Mouse (Mus musculus): ENCODE measurements around the gene Hp.

The Hp gene

DNA sequence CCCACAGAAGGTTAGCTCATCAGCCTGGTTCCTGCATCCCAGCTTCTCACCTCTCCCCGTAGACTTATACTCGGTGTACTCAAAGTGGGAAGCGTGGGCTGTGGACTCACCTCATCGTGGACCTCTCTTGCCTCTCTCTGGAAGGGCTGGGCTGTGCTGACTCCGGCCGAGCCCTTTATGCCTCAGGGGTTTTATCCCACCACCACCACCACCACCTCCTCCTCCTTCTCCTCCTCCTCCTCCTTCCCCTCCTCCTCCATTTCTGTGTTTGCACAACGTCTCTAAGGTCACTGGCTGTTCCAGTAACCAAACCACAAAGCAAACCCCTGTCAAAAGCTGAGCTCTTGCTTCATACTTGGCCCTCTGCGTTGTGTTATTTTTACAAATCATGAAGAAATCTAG lies at the start of gene Hp:
Gene Hp (minus strand): TSS at position 273 of the 402 bp plus-strand sequence.
- DNase-seq = no peak

DNA sequence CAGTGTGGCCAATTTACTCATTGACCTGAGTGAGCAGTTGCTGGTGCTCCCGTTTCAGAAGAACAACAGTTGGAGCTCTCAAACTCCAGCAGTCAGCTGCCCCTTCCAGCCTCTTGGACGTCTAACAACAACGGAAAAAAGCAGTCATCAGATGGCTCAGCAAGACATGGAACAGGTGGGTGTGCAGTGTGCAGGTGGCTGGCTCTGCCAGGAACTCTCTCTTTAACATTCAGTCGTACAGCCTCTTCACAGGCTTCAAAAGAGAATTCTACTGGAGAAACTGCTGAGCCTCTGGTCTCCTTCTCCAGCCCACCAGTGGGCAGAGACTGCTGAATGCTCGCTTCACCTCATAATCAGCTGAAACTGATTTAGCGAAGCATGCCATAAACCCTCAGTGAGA lies 49.7 kb upstream of the Hp start:
- DNase-seq = peak; percentile 25

DNA sequence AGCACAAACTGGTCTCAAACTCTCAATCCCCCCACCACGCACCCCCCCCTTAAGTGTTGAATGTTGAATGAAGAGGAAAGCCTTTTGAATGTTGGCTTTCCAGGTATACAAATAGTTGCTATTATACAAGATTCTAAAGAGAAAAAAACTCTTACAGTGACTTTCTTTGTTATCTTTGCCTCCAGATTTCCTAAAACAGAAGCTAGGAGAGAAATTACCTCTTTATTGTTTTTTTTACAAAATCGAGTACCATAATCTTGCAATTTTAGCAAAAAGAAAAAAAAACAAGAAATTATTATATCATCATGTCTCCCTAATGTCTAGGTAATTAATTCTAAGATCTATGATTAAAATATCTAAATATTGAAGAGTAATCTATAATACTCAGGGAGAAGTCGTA lies 36.6 kb upstream of the Hp start:
- DNase-seq = no peak

DNA sequence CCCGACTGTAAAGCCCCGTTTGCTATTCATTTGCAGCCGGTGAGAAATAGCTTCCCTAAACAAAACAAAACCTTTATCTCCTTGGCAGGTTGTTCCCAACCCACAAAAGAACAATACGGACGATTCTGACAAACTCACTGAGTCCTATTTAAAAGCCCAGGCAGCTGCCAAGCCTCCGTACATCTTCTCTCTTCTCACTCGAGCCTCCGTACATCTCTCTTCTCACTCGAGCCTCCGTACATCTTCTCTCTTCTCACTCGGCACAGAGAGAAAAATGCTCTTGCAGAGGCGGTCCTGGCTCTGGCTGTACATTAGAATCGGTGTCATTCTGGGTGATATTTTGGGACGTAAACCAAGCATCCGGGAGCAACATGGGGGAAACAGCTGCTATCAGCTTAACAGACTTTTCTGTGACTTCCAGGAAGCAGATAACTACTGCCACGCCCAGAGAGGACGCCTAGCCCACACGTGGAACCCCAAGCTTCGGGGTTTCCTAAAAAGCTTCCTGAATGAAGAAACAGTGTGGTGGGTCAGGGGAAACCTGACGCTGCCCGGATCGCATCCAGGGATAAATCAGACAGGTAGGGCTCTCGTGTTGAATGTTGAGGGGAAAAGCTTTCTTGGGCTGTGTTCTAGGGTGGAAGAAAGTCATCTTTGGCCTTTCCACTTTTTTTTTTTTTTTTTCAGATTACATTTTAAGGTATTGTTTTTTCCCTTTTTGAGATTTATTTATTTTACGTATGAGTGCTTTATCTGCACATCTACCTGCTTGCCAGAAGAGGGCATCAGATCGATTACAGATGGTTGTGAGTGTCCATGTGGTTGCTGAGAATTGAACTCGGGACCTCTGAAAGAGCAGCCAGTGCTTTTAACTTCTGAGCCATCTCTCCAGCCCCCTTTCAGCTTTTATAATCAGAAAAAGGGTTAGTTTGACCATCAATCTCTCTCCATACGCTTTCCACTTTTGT lies 35.6 kb upstream of the Hp start, which contains the start of gene Pkd1l3:
Gene Pkd1l3 (plus strand): TSS at position 275 of the 968 bp plus-strand sequence.
- DNase-seq = peak; percentile 35

DNA sequence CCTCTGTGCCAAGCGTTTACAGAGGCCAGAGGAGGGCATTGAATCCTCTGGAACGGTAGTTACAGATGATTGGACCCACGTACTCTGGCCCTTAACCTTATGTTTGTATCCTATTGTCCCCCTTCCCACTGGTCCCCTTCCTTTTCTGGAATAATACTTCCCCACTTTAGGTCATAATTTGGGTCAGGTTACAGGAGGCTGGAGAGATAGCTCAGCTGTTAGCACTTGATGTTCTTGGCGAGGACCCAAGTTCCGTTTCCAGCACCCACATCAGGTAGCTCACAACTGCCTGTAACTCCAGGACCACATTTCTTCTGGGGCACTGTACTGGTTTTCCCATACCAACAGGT lies 30.2 kb upstream of the Hp start:
- no peak for DNase-seq

DNA sequence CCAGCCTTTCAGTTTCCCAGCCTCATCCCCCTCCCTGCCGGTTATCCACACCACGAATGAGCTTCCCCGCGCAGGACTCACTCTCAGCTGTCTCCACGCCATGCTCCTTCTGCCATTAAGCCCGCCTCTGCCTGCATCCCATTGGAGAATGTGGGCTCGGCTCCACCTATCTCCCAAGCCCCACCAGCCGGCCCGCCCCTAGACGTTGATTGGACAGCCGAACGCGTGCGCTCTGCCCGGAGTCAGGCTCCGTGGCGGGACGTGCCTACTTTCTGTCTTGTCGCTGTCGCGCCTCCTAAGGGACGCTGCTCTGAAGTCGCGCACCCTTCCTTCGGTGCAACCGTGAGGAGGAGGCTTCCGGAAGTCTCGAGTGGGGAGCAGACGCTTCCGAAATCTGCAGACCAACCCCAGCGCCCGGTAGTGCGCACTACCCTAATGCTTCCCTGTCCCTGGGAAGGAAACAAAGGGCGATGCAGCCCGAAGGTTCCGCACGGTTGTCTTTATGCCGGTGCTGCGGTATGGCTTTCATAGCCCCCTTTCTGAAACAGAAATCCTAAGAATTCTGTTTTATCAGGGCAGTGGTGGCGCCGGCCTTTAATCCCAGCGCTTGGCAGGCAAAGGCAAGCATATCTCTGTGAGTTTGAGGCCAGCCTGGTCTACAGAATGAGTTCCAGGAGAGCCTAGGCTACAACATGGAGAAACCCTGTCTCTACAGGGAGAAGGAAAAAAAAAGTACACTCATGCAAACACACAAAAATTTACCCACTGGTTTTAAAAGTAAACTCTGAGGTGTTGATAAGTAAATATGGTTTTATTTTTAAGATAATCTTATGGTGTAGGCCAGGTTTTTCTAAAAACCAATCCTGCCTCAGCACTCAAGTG lies 29.5 kb upstream of the Hp start, which contains the start of gene Dhodh:
Gene Dhodh (minus strand): TSS at position 403 of the 882 bp plus-strand sequence.
- peak; percentile 99 for DNase-seq

DNA sequence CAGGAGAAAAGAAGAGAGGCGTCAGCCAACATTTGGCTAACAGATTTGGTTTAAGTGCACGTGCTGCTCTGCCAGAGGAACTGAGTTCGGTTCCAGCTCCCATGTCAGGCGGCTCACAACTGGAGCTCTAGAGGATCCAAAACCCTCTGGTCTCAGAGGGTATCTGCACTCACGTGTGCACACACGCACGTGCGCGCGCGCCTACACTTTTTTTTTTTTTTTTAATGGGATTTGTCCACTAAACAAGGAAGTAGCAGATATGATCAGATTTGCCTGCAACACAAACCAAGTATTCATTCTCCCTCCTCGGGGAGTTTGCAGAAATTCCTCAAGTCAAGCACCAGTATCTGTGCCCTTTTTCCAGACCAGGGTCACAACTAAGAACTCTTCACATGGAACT lies 28.7 kb upstream of the Hp start:
- DNase-seq = no peak

DNA sequence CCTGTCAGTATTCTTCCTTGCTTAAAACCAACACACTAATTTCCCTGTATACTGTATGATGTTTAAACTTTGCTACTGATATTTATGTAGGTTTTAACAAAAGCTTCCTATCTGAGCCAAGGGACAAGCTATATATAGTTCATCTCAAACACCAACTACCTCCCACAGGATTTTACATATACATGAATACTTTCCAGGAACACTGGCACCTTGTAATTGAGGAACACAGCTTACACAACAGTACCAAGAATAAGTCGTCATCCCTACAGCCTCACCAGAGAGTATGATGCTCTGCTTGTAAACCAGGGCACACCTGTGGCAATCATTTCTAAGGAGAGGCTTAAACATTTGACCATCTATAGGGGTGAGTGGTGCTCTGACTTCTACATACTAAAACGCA lies 27.8 kb upstream of the Hp start:
- DNase-seq = no peak

DNA sequence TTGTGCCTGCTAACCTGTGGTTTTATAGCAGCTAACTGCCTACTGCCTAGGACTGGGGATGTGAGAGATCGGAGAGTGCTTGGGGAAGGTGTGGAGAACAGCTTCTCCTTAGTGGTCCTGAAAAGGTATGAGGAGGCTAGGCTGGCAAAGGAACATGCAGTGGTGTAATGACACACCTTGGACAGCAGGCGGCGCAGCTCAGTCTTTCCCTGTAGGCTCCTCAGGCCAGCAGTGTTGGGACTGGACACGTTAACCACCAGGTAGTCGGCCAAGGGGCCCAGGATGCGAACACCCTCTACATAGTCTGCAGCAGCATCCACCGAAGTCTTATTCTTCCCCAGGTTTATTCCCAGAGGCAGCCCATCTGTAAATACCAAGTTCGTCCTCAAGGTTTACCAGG lies 16.9 kb upstream of the Hp start:
- peak; percentile 37 for DNase-seq

DNA sequence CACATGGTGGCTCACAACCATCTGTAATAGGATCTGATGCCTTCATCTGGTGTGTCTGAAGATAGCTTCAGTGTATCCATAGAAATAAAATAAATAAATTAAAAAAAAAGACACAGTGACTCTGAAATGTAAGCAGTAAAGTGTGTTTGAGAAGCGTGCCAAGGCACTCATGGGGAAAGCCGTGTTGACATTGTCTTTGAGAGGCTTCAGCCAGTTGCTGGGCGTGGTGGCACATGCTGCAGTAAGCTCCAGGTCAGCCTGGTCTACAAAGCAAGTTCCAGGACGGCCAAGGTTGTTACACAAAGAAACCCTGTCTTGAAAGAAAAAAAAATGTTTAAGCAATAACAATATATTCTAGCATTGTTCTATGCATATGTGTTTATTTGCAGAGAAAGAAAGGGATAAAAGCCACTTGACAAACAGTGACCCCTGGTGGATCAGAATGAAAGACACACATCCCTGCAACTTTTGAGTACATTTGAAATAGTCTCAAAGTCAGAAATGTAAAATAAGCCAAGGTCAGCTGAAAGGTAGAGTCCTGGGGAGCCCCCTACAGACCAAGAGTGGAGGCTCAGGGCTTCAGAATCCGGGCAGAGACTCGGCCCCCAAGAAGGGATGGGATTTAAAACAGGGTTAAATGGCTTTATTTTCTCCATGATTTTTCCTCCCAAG lies 14.3 kb upstream of the Hp start:
- DNase-seq = no peak

DNA sequence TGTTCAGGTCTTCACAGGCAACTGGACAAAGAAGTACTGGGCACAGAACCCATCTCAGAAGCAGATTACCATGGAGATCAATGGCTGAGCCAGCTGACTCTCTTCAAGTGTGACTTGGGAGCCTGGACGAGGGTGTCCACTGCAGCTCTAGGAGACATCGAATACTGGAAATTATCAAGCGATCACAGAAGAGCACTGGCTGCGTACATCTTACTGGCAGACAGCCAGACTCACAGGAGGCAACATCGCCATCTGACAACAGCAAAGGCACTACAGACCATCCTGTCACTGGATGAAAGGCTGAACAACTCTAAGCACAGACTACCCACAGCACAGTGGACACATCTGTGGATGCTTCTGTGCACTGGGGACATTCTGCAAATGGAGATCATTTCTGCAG lies 13.2 kb upstream of the Hp start:
- DNase-seq = no peak

DNA sequence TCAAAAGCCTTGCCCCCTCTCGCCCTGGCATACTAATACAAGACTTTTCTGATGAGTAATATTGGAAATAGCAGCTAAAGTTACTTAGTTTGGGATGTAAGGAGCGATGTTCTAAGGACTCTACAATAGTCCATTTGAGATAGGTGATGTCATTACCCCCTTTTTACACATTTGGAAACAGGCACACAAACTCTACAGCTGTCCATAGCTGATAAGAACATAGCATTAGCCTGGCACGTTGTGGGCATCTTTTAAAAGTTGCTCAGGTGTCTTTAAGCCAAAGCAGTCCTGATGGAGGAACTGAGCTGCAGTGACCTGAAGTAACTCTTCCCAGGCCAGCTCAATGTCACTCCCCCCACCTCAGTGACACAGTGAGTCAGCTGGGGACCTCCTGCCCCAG lies 12.4 kb upstream of the Hp start:
- DNase-seq = no peak

DNA sequence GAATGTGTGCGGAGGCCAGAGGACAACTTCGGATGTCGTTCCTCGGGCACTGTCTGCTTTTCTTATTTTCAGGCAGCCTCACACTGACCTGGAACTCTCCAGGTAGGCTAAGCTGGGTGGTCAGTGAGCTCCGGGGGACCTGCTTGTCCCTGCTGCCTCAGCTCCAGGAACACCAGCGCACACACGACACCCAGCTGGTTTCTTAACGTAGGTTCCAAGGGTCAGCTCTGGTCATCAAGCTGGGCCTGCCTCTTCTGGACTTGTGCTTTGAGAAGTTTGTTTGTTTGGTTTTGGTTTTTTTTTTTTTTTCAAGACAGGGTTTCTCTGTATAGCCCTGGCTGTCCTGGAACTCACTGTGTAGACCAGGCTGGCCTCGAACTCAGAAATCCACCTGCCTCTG lies 11.9 kb upstream of the Hp start:
- DNase-seq = no peak

DNA sequence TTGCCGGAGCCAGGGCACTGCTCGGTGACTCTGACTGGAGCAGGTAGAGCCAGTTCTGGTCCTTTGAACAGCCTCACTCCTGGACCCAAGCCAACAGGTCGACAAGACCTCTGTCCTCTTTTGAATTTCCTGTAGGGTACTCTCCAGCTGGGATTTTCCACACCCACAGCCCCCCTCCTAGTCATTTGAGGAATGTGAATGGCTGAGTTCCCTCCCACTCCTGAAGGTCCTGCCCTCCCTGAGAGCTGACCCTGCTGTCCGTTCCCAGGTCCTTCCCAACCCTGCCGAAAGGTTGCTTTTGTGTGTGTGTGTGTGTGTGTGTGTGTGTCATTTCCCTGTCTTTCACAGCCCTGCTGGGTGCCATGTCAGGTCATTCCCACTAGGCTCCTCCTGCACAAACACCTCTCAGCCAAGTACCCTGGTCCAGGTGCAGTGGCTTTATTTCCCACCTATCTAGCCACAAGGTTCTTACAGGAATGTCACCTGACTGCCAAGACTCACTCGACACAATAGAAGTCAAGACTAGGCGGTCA lies 8.1 kb upstream of the Hp start:
- DNase-seq = no peak

DNA sequence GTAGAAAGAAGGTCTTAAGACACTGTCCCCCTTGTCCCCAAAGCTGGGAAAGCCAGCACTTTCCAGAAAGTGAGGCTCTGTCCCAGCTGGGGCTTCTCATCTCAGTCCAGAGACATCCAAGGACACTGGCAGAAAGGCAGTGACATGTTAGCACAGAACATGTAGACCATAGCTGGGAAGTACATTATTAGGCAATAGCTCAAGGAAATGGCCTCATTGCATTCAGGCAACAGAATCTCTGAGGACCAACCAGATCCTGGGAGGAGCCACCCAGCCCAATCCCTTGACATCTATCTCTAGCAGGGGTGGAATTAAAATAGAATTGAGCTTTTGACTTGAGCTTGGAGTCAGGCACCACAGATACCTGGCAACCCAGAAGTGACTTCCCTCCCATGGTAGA lies 6.7 kb upstream of the Hp start:
- no peak for DNase-seq

DNA sequence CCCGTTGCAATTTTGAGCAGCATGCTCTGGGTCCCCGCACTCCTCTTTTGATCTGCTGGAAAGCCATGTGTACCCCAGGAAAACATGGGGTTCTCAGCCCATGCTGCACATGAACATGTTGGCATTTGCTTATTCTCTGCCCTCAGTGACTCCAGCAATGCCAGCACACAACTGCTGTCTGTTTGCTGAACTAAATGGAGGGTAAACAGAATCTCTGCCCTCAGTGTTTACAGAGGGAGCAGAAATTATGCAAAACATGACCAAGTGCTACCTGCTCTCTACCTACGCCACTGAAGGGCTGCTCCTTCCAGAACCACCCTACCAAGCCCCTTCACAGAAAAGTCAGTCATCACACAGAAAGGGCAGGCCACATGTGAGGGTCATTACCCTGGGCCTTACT lies 5.9 kb upstream of the Hp start:
- DNase-seq = no peak

DNA sequence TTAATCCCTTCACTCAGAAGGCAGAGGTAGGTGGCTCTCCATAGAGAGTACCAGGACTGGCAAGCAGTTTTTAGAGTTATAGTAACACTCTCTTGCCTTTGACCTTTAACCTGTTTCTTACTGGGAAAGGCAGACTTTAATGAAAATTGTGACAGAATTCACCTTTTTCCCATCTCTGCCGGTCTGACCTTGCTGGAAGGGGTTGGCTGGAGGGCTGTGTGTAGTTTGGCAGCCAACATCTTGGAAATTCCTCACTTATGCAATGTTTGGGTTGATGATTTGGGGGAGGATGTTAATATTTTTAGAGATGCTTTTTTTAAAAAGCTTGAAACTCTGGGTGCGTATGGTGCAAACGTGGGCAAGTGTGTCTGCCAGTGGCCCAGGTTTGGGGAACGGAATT lies 5.3 kb upstream of the Hp start:
- DNase-seq = no peak

DNA sequence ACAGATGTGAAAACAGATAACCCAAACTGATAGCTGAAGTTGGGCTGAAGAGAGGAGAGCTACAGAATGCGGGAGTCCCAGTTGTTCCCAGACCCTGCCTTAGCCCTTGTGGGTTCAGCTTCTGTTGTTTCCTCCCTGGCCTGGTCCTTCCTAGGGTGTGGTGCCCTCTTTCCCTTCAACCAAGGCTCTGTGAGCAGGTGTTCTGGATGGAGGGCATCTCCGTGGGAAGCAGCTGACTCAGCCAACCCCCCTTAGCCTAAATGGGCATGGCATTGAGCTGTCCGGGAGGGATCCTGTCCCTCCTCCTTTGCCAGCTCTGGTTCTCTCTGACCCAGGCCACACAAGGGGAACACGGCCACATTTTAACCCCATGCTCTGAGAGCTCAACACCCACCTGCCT lies 2.7 kb downstream of the Hp start:
- DNase-seq = no peak

DNA sequence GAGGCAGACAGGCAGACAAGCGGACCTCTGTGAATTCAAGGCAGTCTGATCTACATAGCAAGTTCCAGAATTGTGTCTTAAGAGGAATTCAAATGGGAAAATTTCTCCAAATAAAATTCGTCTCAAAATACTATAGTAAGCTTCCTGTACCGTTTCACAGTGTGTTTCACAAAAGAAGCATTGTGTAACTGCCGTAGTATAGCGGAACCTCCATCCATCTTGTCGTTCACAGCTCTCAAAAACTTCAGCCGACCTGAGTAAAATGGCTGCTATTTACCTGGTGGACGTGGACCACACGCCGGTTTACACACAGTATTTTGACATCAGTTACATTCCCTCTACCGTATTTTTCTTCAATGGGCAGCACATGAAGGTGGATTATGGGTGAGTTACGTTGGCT lies 7.8 kb downstream of the Hp start:
- DNase-seq = no peak

DNA sequence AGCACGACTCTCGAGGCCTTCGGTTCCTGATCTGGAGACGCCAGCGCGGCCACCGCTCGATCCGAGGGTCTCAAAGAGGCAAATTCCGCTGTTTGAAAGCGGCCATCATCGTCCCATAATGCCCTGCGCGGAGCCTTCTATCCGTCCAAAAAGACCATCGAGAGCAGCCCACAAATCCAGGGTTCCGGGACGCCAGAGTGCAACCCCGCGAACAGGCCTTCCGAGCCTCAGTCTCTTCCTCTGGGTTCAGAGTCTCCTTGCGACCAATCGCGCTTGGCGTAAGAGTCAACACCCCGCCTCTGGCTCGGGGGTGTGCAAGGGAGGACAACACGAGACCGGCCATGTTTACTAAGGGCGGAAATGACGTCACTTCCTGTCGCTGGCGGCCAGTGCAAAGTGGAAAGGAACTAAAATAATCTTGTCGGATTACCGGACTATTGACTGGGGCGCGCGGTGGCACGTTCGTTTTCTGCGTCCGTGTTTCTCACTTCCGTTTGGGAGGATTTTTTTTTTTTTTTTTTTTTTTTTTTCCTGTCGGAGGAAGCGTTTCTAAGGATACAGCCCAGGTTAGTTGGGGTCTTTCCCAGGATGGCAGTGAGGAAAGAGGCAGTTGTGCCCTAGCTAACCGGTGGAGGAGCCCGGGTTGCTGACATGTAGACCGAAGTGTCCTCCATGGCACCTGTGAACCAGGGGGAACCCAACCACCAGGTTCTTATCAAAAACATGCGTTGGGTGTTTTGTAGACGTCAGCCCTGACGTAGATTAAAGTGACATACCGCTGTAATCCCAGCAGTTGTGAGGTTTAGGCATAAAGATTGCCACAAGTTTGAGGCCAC lies 13.3 kb downstream of the Hp start, which contains the start of the genes Dhx38 and Txnl4b:
Gene Dhx38 (minus strand): TSS at position 364 of the 836 bp plus-strand sequence.
Gene Txnl4b (plus strand): TSS at position 395 of the 836 bp plus-strand sequence.
- DNase-seq = peak; percentile 100

DNA sequence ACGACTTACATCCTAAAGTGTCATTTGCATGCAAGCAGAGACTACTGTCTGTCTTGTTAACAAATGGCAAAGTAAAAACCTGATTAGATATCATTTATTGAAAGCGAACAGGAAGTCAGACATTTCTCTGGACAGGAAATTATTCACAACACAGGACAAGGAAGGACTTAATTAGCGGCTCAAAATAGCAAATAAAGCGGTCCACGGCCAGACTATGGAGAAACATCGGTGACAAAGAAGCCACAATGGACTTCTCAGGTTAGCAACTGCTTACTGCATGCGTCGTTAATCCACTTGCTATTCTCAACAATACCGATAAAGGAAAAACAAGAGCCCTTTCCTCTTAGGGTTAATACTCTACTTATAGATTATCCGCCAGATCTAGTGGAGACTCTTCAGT lies 14.2 kb downstream of the Hp start:
- DNase-seq = no peak

DNA sequence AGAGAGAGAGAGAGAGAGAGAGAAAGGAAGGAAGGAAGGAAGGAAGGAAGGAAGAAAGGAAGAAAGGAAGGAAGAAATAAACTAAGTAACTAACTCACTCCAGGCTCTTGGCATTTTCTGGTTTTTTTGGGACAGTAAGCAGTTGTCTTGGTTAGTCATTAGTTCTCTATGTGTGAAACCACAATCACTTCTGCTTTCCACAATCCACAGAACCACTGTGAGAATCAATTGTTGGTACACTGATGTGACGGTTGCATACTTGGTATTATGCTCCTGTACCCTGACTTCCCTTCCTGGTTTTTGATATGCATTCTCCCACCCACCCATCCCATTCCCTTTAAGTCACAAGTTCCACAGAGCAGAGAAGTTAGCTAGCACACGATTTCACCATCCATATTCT lies 15.1 kb downstream of the Hp start:
- DNase-seq = no peak

Measured in right cerebral cortex, adult 18-20 months (tissue).